ENCODE assay signal across 27 mouse cellular contexts in genomic region chr3:100777568-100777967, GRCm38 (mm10). TPM values are rescaled to one million over a fixed set of nuclear protein-coding genes. Genes with fewer than 3 reads are reported as not detected.
DNase-seq lines count a peak whose midpoint lies in the region; ATAC-seq and TF ChIP-seq lines count a peak whose summit lies in the region.
"Had no signal": no experiment of that assay in that cellular context is flagged by ENCODE, and none has a peak within 500 bp of the region (broad histone marks: within the 10 kb centered on the region; RNA-seq: fewer than 3 reads in every experiment).

No protein-coding gene starts in this region.

- 0 out of 2 replicates have a peak, but pooled peaks have one; percentile 17 for ATAC-seq in forebrain, embryonic 12.5 days (ENCODE audit: low FRiP score)
- ATAC-seq in forebrain, embryonic 16.5 days = no peak
- ATAC-seq in hindbrain, embryonic 16.5 days = no peak
- ATAC-seq: activated CD4-positive, CD25-positive, alpha-beta regulatory T cell, adult 4 months; hindbrain, postnatal 0 days; inflammation-experienced regulatory T-cells, adult 6 months; intestine, embryonic 16.5 days had no signal

- no peak overlapping the region for H3K9ac ChIP-seq in forebrain, embryonic 12.5 days
- no peak overlapping the region for H3K9ac ChIP-seq in forebrain, embryonic 16.5 days (replicated peaks; ENCODE audit: low read depth, low read length)
- H3K9ac ChIP-seq in hindbrain, embryonic 16.5 days (ENCODE audit: low read depth, low read length) = no peak overlapping the region
- H3K9ac ChIP-seq: embryonic facial prominence, embryonic 12.5 days; embryonic facial prominence, embryonic 15.5 days; heart, embryonic 13.5 days; hindbrain, embryonic 13.5 days had no signal

- no peak overlapping the region for H3K4me3 ChIP-seq in forebrain, embryonic 12.5 days (replicated peaks)
- no peak overlapping the region for H3K4me3 ChIP-seq in forebrain, embryonic 16.5 days (replicated peaks; ENCODE audit: low read length)
- H3K4me3 ChIP-seq in hindbrain, embryonic 10.5 days = no peak overlapping the region
- no peak overlapping the region for H3K4me3 ChIP-seq in hindbrain, embryonic 16.5 days (ENCODE audit: low read length)
- H3K4me3 ChIP-seq: embryonic facial prominence, embryonic 12.5 days; embryonic facial prominence, embryonic 15.5 days; gastrocnemius, adult 2 months; heart, adult 2 months; heart, embryonic 10.5 days; heart, embryonic 13.5 days; hindbrain, embryonic 13.5 days had no signal

- WGBS in forebrain, embryonic 12.5 days = 18% methylated on average over 4 of the region's 4 CpGs
- WGBS in forebrain, embryonic 16.5 days = 8% methylated on average over 4 of the region's 4 CpGs
- 28% methylated on average over 4 of the region's 4 CpGs for WGBS in hindbrain, embryonic 10.5 days
- WGBS in hindbrain, embryonic 16.5 days = 17% methylated on average over 4 of the region's 4 CpGs

- no peak overlapping the region for H3K4me2 ChIP-seq in forebrain, embryonic 12.5 days
- no peak overlapping the region for H3K4me2 ChIP-seq in forebrain, embryonic 16.5 days (ENCODE audit: low read length)
- no peak overlapping the region for H3K4me2 ChIP-seq in hindbrain, embryonic 16.5 days (ENCODE audit: low read length)
- H3K4me2 ChIP-seq: embryonic facial prominence, embryonic 12.5 days; embryonic facial prominence, embryonic 15.5 days; heart, embryonic 13.5 days; hindbrain, embryonic 13.5 days had no signal

- peak; percentile 32 for DNase-seq in embryo, embryonic 10 days (ENCODE audit: low spot score)
- no peak for DNase-seq in embryo, embryonic 11 days
- peak; percentile 16 for DNase-seq in hindbrain, embryonic 10.5 days (ENCODE audit: low spot score)
- peak; percentile 54 for DNase-seq in brain, embryonic 14.5 days (ENCODE audit: low read depth)
- no peak for DNase-seq in frontal cortex, postnatal 25 days (ENCODE audit: low spot score in 2 of 2)
- DNase-seq: adrenal gland, adult 8-10 months; adrenal gland, postnatal 25 days; cerebellum, adult 18-20 months; cerebellum, adult 9-10 months; cerebellum, postnatal 14 days; gastrocnemius, adult 2 months; gastrocnemius, postnatal 14 days; heart, adult 2 months; kidney, adult 18-20 months; kidney, adult 9 months had no signal

- no peaks in the 10 kb centered on the region for H3K9me3 ChIP-seq in forebrain, embryonic 12.5 days
- H3K9me3 ChIP-seq in forebrain, embryonic 16.5 days (ENCODE audit: control insufficient read depth, low read length) = no peaks in the 10 kb centered on the region
- no peaks in the 10 kb centered on the region for H3K9me3 ChIP-seq in hindbrain, embryonic 10.5 days
- H3K9me3 ChIP-seq in hindbrain, embryonic 16.5 days (ENCODE audit: control insufficient read depth, low read length) = no peaks in the 10 kb centered on the region
- H3K9me3 ChIP-seq: embryonic facial prominence, embryonic 12.5 days; embryonic facial prominence, embryonic 15.5 days; heart, embryonic 10.5 days; heart, embryonic 13.5 days; hindbrain, embryonic 13.5 days had no signal

- H3K36me3 ChIP-seq in forebrain, embryonic 12.5 days (replicated peaks) = no peaks in the 10 kb centered on the region
- no peaks in the 10 kb centered on the region for H3K36me3 ChIP-seq in forebrain, embryonic 16.5 days (ENCODE audit: control insufficient read depth, insufficient read depth)
- H3K36me3 ChIP-seq in hindbrain, embryonic 10.5 days = no peaks in the 10 kb centered on the region
- H3K36me3 ChIP-seq in hindbrain, embryonic 16.5 days (ENCODE audit: control insufficient read depth, insufficient read depth, low read length) = no peaks in the 10 kb centered on the region
- H3K36me3 ChIP-seq: embryonic facial prominence, embryonic 12.5 days; embryonic facial prominence, embryonic 15.5 days; heart, embryonic 10.5 days; heart, embryonic 13.5 days; hindbrain, embryonic 13.5 days had no signal

- no peak for TF ChIP-seq CTCF in brain, embryonic 14.5 days (IDR thresholded peaks at IDR 0.05; ENCODE audit: borderline replicate concordance, extremely low read depth, insufficient read depth, insufficient read length)

- no peak for TF ChIP-seq POLR2A in brain, embryonic 14.5 days (IDR thresholded peaks at IDR 0.05; ENCODE audit: borderline replicate concordance, extremely low read depth, insufficient read depth, insufficient read length, poor library complexity, severe bottlenecking)

- H3K27ac ChIP-seq in forebrain, embryonic 12.5 days = no peak overlapping the region
- no peak overlapping the region for H3K27ac ChIP-seq in forebrain, embryonic 16.5 days (ENCODE audit: low read length)
- H3K27ac ChIP-seq in hindbrain, embryonic 10.5 days = no peak overlapping the region
- H3K27ac ChIP-seq in hindbrain, embryonic 16.5 days (ENCODE audit: low read depth, low read length) = no peak overlapping the region
- H3K27ac ChIP-seq: embryonic facial prominence, embryonic 12.5 days; embryonic facial prominence, embryonic 15.5 days; gastrocnemius, adult 2 months; heart, adult 2 months; heart, embryonic 10.5 days; heart, embryonic 13.5 days; hindbrain, embryonic 13.5 days; hindbrain, postnatal 0 days had no signal

- H3K27me3 ChIP-seq in forebrain, embryonic 12.5 days = no peaks in the 10 kb centered on the region
- H3K27me3 ChIP-seq in forebrain, embryonic 16.5 days (replicated peaks; ENCODE audit: control insufficient read depth, insufficient read depth, low read length) = no peaks in the 10 kb centered on the region
- no peaks in the 10 kb centered on the region for H3K27me3 ChIP-seq in hindbrain, embryonic 10.5 days (ENCODE audit: insufficient read depth, poor library complexity, severe bottlenecking)
- H3K27me3 ChIP-seq in hindbrain, embryonic 16.5 days (replicated peaks; ENCODE audit: control insufficient read depth, insufficient read depth, low read length) = no peaks in the 10 kb centered on the region
- H3K27me3 ChIP-seq: embryonic facial prominence, embryonic 12.5 days; embryonic facial prominence, embryonic 15.5 days; heart, embryonic 13.5 days; hindbrain, embryonic 13.5 days had no signal

- H3K4me1 ChIP-seq in forebrain, embryonic 12.5 days = peaks cover 3% of the 10 kb centered on the region; the same call in 1 of the 2 replicates
- H3K4me1 ChIP-seq in forebrain, embryonic 16.5 days (replicated peaks; ENCODE audit: control insufficient read depth, insufficient read depth, low read length) = no peaks in the 10 kb centered on the region
- H3K4me1 ChIP-seq in hindbrain, embryonic 10.5 days (replicated peaks) = peaks cover 12% of the 10 kb centered on the region
- no peaks in the 10 kb centered on the region for H3K4me1 ChIP-seq in hindbrain, embryonic 16.5 days (ENCODE audit: control insufficient read depth, insufficient read depth, low read depth, low read length)
- H3K4me1 ChIP-seq: embryonic facial prominence, embryonic 12.5 days; embryonic facial prominence, embryonic 15.5 days had no signal

RNA-seq across cellular contexts. Expression of gene Vtcn1, which starts 47.7 kb away (rescaled TPM):
- not detected in 2 replicates for polyA plus RNA-seq in forebrain, embryonic 12.5 days (2016; fragmentation: Nextera tagmentation; extraction: Ambion mirVana)
- not detected in 2 replicates for polyA plus RNA-seq in forebrain, embryonic 16.5 days (2015; fragmentation: Nextera tagmentation; extraction: Ambion mirVana)
- 0.10 and 0.13 TPM in 2 replicates for polyA plus RNA-seq in hindbrain, embryonic 10.5 days (2016; fragmentation: Nextera tagmentation; extraction: Ambion mirVana)
- not detected in 2 replicates for polyA plus RNA-seq in hindbrain, embryonic 16.5 days (2015; fragmentation: Nextera tagmentation; extraction: Ambion mirVana)
- polyA plus RNA-seq in brain, embryonic 14.5 days (2012; rRNA removed) = 0.05 TPM in 1 of 2 replicates, not detected in the other
- polyA plus RNA-seq: activated CD4-positive, CD25-positive, alpha-beta regulatory T cell, adult 4 months; embryonic facial prominence, embryonic 12.5 days; hindbrain, embryonic 13.5 days; inflammation-experienced regulatory T-cells, adult 6 months had no signal

Comparison
In these comparisons a context has a peak if more than half of its experiments do, and no peak if none do; other contexts are left out.
1. DNase-seq: peak in embryo, embryonic 10 days (single experiment), hindbrain, embryonic 10.5 days (single experiment) and brain, embryonic 14.5 days (single experiment); none in embryo, embryonic 11 days (single experiment) and frontal cortex, postnatal 25 days (0 of 2).